Mouse (Mus musculus) liver, embryonic 13.5 days (tissue): Measurements from ENCODE around the gene Tex2. TPM values are rescaled to one million over a fixed set of nuclear protein-coding genes. Genes with fewer than 3 reads are reported as not detected.

Experiments
- ATAC-seq: fragments of 200-750 bp; cut with Nextera tagmentation; 2 replicates; pipeline ENCODE4 v1.8.0; 2017; ENCODE audit warnings: low read depth, mild to moderate bottlenecking, moderate number of reproducible peaks, moderate library complexity
- DNase-seq: peaks from one replicate; pipeline ENCODE4 v3.0.0; 2022
- H3K27ac ChIP-seq: fragments of 300-500 bp; sonication (generic); 2 replicates; pipeline ENCODE4 v1.5.1; 2015; ENCODE audit warnings: moderate library complexity, mild to moderate bottlenecking, inconsistent platforms
- H3K27me3 ChIP-seq: fragments of 300-500 bp; sonication (generic); 2 replicates; pipeline ENCODE4 v1.6.1; 2015; ENCODE audit warnings: mild to moderate bottlenecking, inconsistent platforms
- H3K36me3 ChIP-seq: fragments of 300-500 bp; sonication (generic); 2 replicates; pipeline ENCODE4 v1.6.1; 2015; ENCODE audit warnings: mild to moderate bottlenecking, inconsistent platforms
- H3K4me1 ChIP-seq: fragments of 300-500 bp; sonication (generic); replicated peaks from 2 replicates; pipeline ENCODE4 v1.6.1; 2015; ENCODE audit warnings: inconsistent platforms
- H3K4me2 ChIP-seq: fragments of 300-500 bp; sonication (generic); 2 replicates; pipeline ENCODE4 v1.6.1; 2015; ENCODE audit warnings: inconsistent platforms, mild to moderate bottlenecking, moderate library complexity
- H3K4me3 ChIP-seq: fragments of 300-500 bp; sonication (generic); replicated peaks from 2 replicates; pipeline ENCODE4 v1.5.1; 2015; ENCODE audit warnings: mild to moderate bottlenecking, inconsistent platforms
- H3K9ac ChIP-seq: fragments of 300-500 bp; sonication (generic); 2 replicates; pipeline ENCODE4 v1.6.1; 2015; ENCODE audit warnings: mild to moderate bottlenecking, inconsistent platforms
- H3K9me3 ChIP-seq: fragments of 300-500 bp; sonication (generic); replicated peaks from 2 replicates; pipeline ENCODE4 v1.6.1; 2016; ENCODE audit warnings: inconsistent platforms
- WGBS: fragments of 180-500 bp; shearing (Covaris S2); methylation state at CpG from one replicate; pipeline ENCODE4 v1.1.7; 2015; ENCODE audit not compliant: insufficient replicate concordance; 5-methylcytosine and 5-hydroxymethylcytosine counted together
- polyA plus RNA-seq: library from polyadenylated mRNA; unstranded; fragments of >200 nt; fragmentation: Nextera tagmentation; extraction: Ambion mirVana; gene quantifications from 2 replicates; pipeline ENCODE4 v1.2.1, GENCODE M21; 2015

Gene Tex2
- polyA plus RNA-seq, 1 experiment from 2014 or later: 7.5 TPM

GRCm38 (mm10) chr11:106461145-106461932 is 151.9 kb downstream of the Tex2 start:
- Histone ChIP-seq H3K9me3 (no peaks in the 10 kb centered on the region), H3K27me3 (no peaks in the 10 kb centered on the region), H3K4me1 (peaks cover 57% of the 10 kb centered on the region), H3K4me2 (no peak overlapping the region), H3K4me3 (no peak overlapping the region), H3K27ac (no peak overlapping the region), H3K36me3 (0 out of 2 replicates have a peak, but pooled peaks cover 1% of the 10 kb centered on the region), H3K9ac (no peak overlapping the region)
- DNase-seq (no peak), ATAC-seq (no peak)
- WGBS: 48% methylated on average over 5 of the region's 5 CpGs

GRCm38 (mm10) chr11:106460671-106461070 is 152.6 kb downstream of the Tex2 start:
- H3K27me3 ChIP-seq: no peaks in the 10 kb centered on the region
- peaks cover 51% of the 10 kb centered on the region for H3K4me1 ChIP-seq
- no peaks in the 10 kb centered on the region for H3K9me3 ChIP-seq
- H3K4me2 ChIP-seq: no peak overlapping the region
- DNase-seq (no peak), ATAC-seq (peak; percentile 61; the same call in 1 of the 2 replicates)
- H3K36me3 ChIP-seq: 0 out of 2 replicates have a peak, but pooled peaks cover 4% of the 10 kb centered on the region
- H3K4me3 ChIP-seq: no peak overlapping the region
- H3K9ac ChIP-seq: no peak overlapping the region
- no peak overlapping the region for H3K27ac ChIP-seq
- 22% methylated on average over 1 of the region's 1 CpGs for WGBS

GRCm38 (mm10) chr11:106458540-106458939 is 154.7 kb downstream of the Tex2 start:
- no peak for DNase-seq
- no peak for ATAC-seq
- H3K4me3 ChIP-seq: no peak overlapping the region
- H3K9me3 ChIP-seq: no peaks in the 10 kb centered on the region
- H3K4me2 ChIP-seq: no peak overlapping the region
- H3K9ac ChIP-seq: no peak overlapping the region
- H3K27ac ChIP-seq: no peak overlapping the region
- peaks cover 36% of the 10 kb centered on the region for H3K4me1 ChIP-seq
- H3K27me3 ChIP-seq: no peaks in the 10 kb centered on the region
- H3K36me3 ChIP-seq: peaks cover 16% of the 10 kb centered on the region; the same call in 1 of the 2 replicates
- WGBS: 76% methylated on average over 4 of the region's 4 CpGs

Other genes with a start within 250 kb of the Tex2 start
- not detected in 2 replicates for gene Prr29, start 248.0 kb downstream of the Tex2 start, polyA plus RNA-seq
- 18.6 and 19.5 TPM in 2 replicates for gene Icam2, start 225.3 kb downstream of the Tex2 start, polyA plus RNA-seq
- 3.9 and 4.4 TPM in 2 replicates for gene Ern1, start 125.6 kb downstream of the Tex2 start, polyA plus RNA-seq
- gene Pecam1, start 137.2 kb upstream of the Tex2 start, polyA plus RNA-seq: 6.1 and 8.6 TPM in 2 replicates
- gene Milr1, start 137.8 kb upstream of the Tex2 start, polyA plus RNA-seq: 2.6 and 2.7 TPM in 2 replicates
- gene Polg2, start 166.1 kb upstream of the Tex2 start, polyA plus RNA-seq: 5.5 and 5.9 TPM in 2 replicates
- gene Ddx5, start 175.8 kb upstream of the Tex2 start, polyA plus RNA-seq: 131 and 152 TPM in 2 replicates
- 8.1 and 11.4 TPM in 2 replicates for gene Cep95, start 175.8 kb upstream of the Tex2 start, polyA plus RNA-seq